Mouse (Mus musculus) heart, adult 2 months (tissue): ENCODE measurements around the gene Wdr76. TPM values are rescaled to one million over a fixed set of nuclear protein-coding genes. Genes with fewer than 3 reads are reported as not detected.
"Not testable (repeated sequence)": the region's sequence is repeated elsewhere in the genome, so short reads cannot be mapped to it uniquely, and the experiment has no call there.

ENCODE experiments used
- DNase-seq, 2 experiments: peaks; one replicate each; pipeline ENCODE4 v3.0.0; 2021
- H3K27ac ChIP-seq: fragments of 200-600 bp; 2 replicates; pipeline ENCODE4 v1.8.1; 2022
- H3K27me3 ChIP-seq: fragments of 200-500 bp; 2 replicates; pipeline ENCODE4 v1.6.1; 2012; ENCODE audit warnings: mild to moderate bottlenecking, low read length, inconsistent platforms, mixed read lengths; ENCODE audit not compliant: control insufficient read depth, insufficient read depth
- H3K36me3 ChIP-seq: fragments of 200-500 bp; 2 replicates; pipeline ENCODE4 v1.6.1; 2012; ENCODE audit warnings: low read length, inconsistent platforms; ENCODE audit not compliant: control insufficient read depth, insufficient read depth
- H3K4me1 ChIP-seq: fragments of 200-500 bp; 2 replicates; pipeline ENCODE4 v1.6.1; 2011; ENCODE audit warnings: low read length; ENCODE audit not compliant: control insufficient read depth, insufficient read depth
- H3K4me3 ChIP-seq: fragments of 200-600 bp; 2 replicates; pipeline ENCODE4 v1.8.1; 2022
- H3K79me2 ChIP-seq: fragments of 200-500 bp; replicated peaks from 2 replicates; pipeline ENCODE4 v1.6.1; 2012; ENCODE audit warnings: mild to moderate bottlenecking, inconsistent platforms, low read length, moderate library complexity, mixed read lengths; ENCODE audit not compliant: control insufficient read depth, insufficient read depth
- H3K9ac ChIP-seq: fragments of 200-500 bp; 2 replicates; pipeline ENCODE4 v1.6.1; 2012; ENCODE audit warnings: low read depth, mild to moderate bottlenecking, control low read depth, inconsistent platforms, low read length, mixed read lengths
- CTCF ChIP-seq: fragments of 200-600 bp; IDR thresholded peaks from 2 replicates; pipeline ENCODE4 v1.8.1; 2022; ENCODE audit warnings: antibody characterized with exemption, mild to moderate bottlenecking, moderate library complexity
- EP300 ChIP-seq: fragments of 200-500 bp; IDR thresholded peaks from 2 replicates; pipeline ENCODE4 v1.6.1; 2011; ENCODE audit warnings: low read depth, low read length, control low read depth; ENCODE audit not compliant: insufficient read depth
- POLR2A ChIP-seq: fragments of 200-500 bp; IDR thresholded peaks from 2 replicates; pipeline ENCODE4 v1.6.1; 2011; ENCODE audit warnings: mild to moderate bottlenecking, low read depth, low read length, control low read depth; ENCODE audit not compliant: insufficient read depth
- WGBS: fragments of 180-500 bp; shearing (Covaris S2); methylation state at CpG from one replicate; pipeline ENCODE4 v1.1.7; 2018; 5-methylcytosine and 5-hydroxymethylcytosine counted together
- intact Hi-C: fragments of 180-260 bp; cut with DNase I; formaldehyde crosslinking; loops from one replicate; pipeline ENCODE4 v1.15.1; 2025
- polyA plus RNA-seq: library from polyadenylated mRNA; depleted of rRNA; stranded (reverse); fragments of >200 nt; gene quantifications from 2 replicates; pipeline ENCODE4 v1.2.3, GENCODE M21; 2012
- total RNA-seq, 2 experiments: library from RNA; stranded (reverse); gene quantifications; 2 replicates each; pipeline ENCODE4 v1.2.3; 2021

The Wdr76 gene
- total and polyA plus RNA-seq, 3 experiments: 1.2 to 3.0 (median 2.9) TPM

DNA sequence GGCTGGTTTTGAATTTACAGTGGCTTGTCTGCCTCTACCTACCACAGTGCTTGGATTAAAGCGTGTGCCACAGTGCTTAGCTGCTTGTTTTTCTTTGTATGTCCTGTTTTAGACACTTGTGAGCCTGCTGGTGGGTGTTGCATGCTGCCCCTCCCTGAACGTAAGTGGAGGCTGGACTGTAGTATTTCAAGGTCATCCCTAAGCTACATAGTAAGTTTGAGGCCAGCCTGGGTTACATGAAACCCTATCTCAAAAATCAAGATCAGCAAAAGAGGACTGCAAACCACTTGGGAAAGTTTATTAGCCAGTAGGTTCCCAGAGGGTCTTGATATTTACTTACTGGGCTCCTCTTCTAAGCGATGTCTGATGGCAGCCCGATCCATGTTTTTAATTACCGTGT lies 11.6 kb downstream of the Wdr76 start:
- no peaks in the 10 kb centered on the region for H3K4me1 ChIP-seq
- H3K36me3 ChIP-seq: no peaks in the 10 kb centered on the region
- H3K9ac ChIP-seq: no peak overlapping the region
- no peaks in the 10 kb centered on the region for H3K79me2 ChIP-seq
- WGBS: 95% methylated on average over 5 of the region's 5 CpGs
- H3K4me3 ChIP-seq: no peak overlapping the region
- intact Hi-C loops: no loop called here
- H3K27ac ChIP-seq: no peak overlapping the region
- DNase-seq: no peak
- TF ChIP-seq POLR2A (no peak), EP300 (no peak), CTCF (no peak)
- H3K27me3 ChIP-seq: no peaks in the 10 kb centered on the region

DNA sequence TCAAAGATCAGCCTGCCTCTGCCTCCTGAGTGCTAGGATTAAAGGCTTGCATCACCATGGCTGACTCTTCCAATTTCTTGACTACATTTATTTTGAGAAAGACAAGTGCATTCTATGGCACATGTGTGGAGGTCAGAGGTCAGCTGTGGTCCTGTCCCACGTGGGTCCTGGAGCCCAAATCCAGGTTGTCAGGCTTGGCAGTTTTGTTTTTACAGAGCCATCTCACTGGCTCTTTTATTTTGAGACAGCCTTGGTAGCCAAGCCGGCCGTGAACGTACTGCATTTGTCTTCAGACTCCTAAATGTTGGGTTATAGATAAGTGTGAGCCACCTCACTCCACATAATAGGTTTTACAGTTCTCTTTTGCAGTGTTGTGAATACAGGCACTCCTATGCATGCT lies 12.2 kb downstream of the Wdr76 start:
- 90% methylated on average over 4 of the region's 4 CpGs for WGBS
- H3K27me3 ChIP-seq, DNase-seq, H3K4me3 ChIP-seq, H3K27ac ChIP-seq, H3K4me1 ChIP-seq, intact Hi-C loops, H3K36me3 ChIP-seq, H3K9ac ChIP-seq, H3K79me2 ChIP-seq: not testable (repeated sequence)

DNA sequence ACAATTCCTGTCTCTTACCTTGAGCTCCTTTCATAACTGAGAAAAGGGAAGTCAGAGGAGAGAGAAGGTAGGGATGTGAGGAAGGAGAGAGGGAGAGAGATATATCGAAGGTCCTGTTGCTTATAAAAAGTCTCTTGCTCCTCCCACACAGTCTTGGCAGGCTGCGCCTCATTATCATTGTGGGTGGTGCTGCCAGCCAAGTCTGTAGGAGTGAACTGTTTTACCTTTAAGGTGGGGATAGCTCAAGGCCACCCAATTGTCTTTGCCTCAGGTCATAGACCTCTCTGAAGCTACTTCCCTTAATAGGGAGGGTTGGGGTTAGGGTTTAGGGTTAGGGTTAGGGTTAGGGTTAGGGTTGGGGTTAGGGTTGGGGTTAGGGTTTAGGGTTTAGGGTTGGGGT lies 15.5 kb downstream of the Wdr76 start:
- no peak overlapping the region for H3K27ac ChIP-seq
- intact Hi-C loops: no loop called here
- no peak overlapping the region for H3K9ac ChIP-seq
- no peaks in the 10 kb centered on the region for H3K4me1 ChIP-seq
- no peaks in the 10 kb centered on the region for H3K27me3 ChIP-seq
- H3K79me2 ChIP-seq: no peaks in the 10 kb centered on the region
- WGBS: 54% methylated on average over 2 of the region's 2 CpGs
- H3K4me3 ChIP-seq: no peak overlapping the region
- TF ChIP-seq POLR2A: no peak
- no peak for TF ChIP-seq EP300
- DNase-seq: no peak
- H3K36me3 ChIP-seq: no peaks in the 10 kb centered on the region

GRCm38 (mm10) chr2:121522830-121523229 lies 16.3 kb downstream of the Wdr76 start:
- H3K27ac ChIP-seq, H3K27me3 ChIP-seq, intact Hi-C loops, H3K4me3 ChIP-seq, H3K9ac ChIP-seq, H3K36me3 ChIP-seq, DNase-seq, H3K79me2 ChIP-seq, H3K4me1 ChIP-seq: not testable (repeated sequence)
- WGBS: 92% methylated on average over 3 of the region's 3 CpGs

GRCm38 (mm10) chr2:121525056-121525455 lies 18.5 kb downstream of the Wdr76 start:
- intact Hi-C loops: no loop called here
- no peaks in the 10 kb centered on the region for H3K79me2 ChIP-seq
- H3K27me3 ChIP-seq: no peaks in the 10 kb centered on the region
- H3K27ac ChIP-seq: no peak overlapping the region
- TF ChIP-seq POLR2A: no peak
- TF ChIP-seq CTCF: no peak
- TF ChIP-seq EP300: no peak
- no peaks in the 10 kb centered on the region for H3K36me3 ChIP-seq
- H3K4me1 ChIP-seq: no peaks in the 10 kb centered on the region
- WGBS: 91% methylated on average over 2 of the region's 2 CpGs
- no peak overlapping the region for H3K9ac ChIP-seq
- H3K4me3 ChIP-seq: no peak overlapping the region
- no peak for DNase-seq

DNA sequence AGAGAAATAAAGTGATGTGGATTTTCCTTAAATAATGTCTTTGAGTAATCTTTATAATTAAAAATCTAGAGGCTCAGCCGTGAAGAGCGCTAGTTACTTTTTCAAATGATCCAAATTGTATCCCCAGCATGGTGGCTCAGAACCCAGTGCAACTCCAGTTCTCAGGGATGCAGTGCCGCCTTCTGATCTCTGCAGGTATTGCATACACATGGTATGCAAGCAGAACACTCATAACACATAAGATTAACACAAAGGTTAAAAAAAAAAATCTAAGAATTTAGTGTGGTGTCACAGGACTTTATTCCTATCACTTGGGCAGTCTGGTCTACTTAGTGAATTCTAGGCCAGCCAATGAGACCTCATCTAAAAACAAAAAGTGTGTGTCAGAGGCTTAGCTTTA lies 38.3 kb downstream of the Wdr76 start:
- Histone ChIP-seq H3K4me1 (no peaks in the 10 kb centered on the region; the same call in none of the 2 replicates), H3K36me3 (peaks cover 13% of the 10 kb centered on the region), H3K27ac (no peak overlapping the region), H3K9ac (no peak overlapping the region), H3K79me2 (no peaks in the 10 kb centered on the region), H3K27me3 (no peaks in the 10 kb centered on the region), H3K4me3 (no peak overlapping the region)
- no peak for DNase-seq
- intact Hi-C loops: no loop called here
- TF ChIP-seq CTCF (peak; percentile 26; the same call in 1 of the 2 replicates), EP300 (no peak), POLR2A (no peak)
- WGBS: 96% methylated on average over 3 of the region's 3 CpGs

- H3K79me2 ChIP-seq: no peaks in the 10 kb centered on the region
- intact Hi-C loops: loop anchor here (2.0 kb wide), 1 partner anchor 125 kb away; no protein-coding TSS in a partner anchor
- peak; percentile 49 to 77 for DNase-seq
- peak overlapping the region; percentile 52 for H3K4me3 ChIP-seq
- peak overlapping the region; percentile 54 for H3K9ac ChIP-seq
- peaks cover 2% of the 10 kb centered on the region for H3K4me1 ChIP-seq
- peak overlapping the region; percentile 94 for H3K27ac ChIP-seq
- WGBS: 68% methylated on average over 6 of the region's 6 CpGs
- no peaks in the 10 kb centered on the region for H3K27me3 ChIP-seq
- peaks cover 13% of the 10 kb centered on the region for H3K36me3 ChIP-seq
- TF ChIP-seq EP300: peak; percentile 88
- no peak for TF ChIP-seq CTCF
- peak; percentile 82 for TF ChIP-seq POLR2A
These were observed 43.1 kb downstream of the Wdr76 start for GRCm38 (mm10) chr2:121549630-121550029.
